Mouse (Mus musculus) CH12.LX (cell line): ENCODE data around the gene Cnp. TPM values are rescaled to one million over a fixed set of nuclear protein-coding genes. Genes with fewer than 3 reads are reported as not detected.
A peak's percentile ranks its signal among the peaks of the same experiment; 100 is the strongest.

Experiments
- DNase-seq: peaks from one replicate; pipeline ENCODE4 v3.0.0-alpha.2; 2013; ENCODE audit errors: extremely low read depth
- H3K27ac ChIP-seq: 2 replicates; pipeline ENCODE4 v1.5.1; 2012; ENCODE audit warnings: low read depth, mild to moderate bottlenecking, control low read depth, moderate library complexity; ENCODE audit not compliant: insufficient read depth
- H3K27me3 ChIP-seq: replicated peaks from 2 replicates; pipeline ENCODE3; 2012; ENCODE audit warnings: inconsistent platforms
- H3K36me3 ChIP-seq, 2 experiments: replicated peaks in 1 of 2; 2 replicates each; pipeline versions ENCODE3 to v1.6.1; 2012; ENCODE audit warnings: inconsistent platforms in 1 of 2, low read length in 1 of 2, mild to moderate bottlenecking in 1 of 2, mixed read lengths in 1 of 2, moderate library complexity in 1 of 2; ENCODE audit not compliant: control insufficient read depth in 1 of 2, insufficient read depth in 1 of 2
- H3K4me1 ChIP-seq, 2 experiments: 2 replicates each; pipeline ENCODE4 v1.6.1; 2012; ENCODE audit warnings: inconsistent platforms in 1 of 2, moderate library complexity in 1 of 2; ENCODE audit not compliant: insufficient read depth in 2 of 2, control insufficient read depth in 1 of 2
- H3K4me2 ChIP-seq: 2 replicates; pipeline ENCODE4 v1.6.1; 2012; ENCODE audit warnings: low read depth, mild to moderate bottlenecking, control low read depth; ENCODE audit not compliant: poor library complexity, insufficient read depth, severe bottlenecking
- H3K4me3 ChIP-seq, 3 experiments: fragments of 150-350 bp in 1 of 3; sonication (generic) in 1 of 3; replicated peaks in 1 of 3; 2 replicates each; pipeline versions ENCODE3 to v1.5.1; 2011 to 2012; ENCODE audit warnings: low read depth in 2 of 3, low read length in 2 of 3, mild to moderate bottlenecking in 2 of 3, moderate library complexity in 2 of 3, control low read depth in 1 of 3, improper control_type of control experiment in 1 of 3, inconsistent platforms in 1 of 3, mixed read lengths in 1 of 3; ENCODE audit not compliant: poor library complexity in 1 of 3
- H3K79me2 ChIP-seq: replicated peaks from 2 replicates; pipeline ENCODE4 v1.6.1; 2012; ENCODE audit warnings: mild to moderate bottlenecking, moderate library complexity; ENCODE audit not compliant: control insufficient read depth, poor library complexity, insufficient read depth, severe bottlenecking; ENCODE audit errors: extremely low read depth
- H3K9ac ChIP-seq: 2 replicates; pipeline ENCODE4 v1.6.1; 2012; ENCODE audit warnings: low read depth, mild to moderate bottlenecking, control low read depth, moderate library complexity; ENCODE audit not compliant: insufficient read depth
- H3K9me3 ChIP-seq: replicated peaks from 2 replicates; pipeline ENCODE3; 2012; ENCODE audit warnings: low read length, inconsistent platforms, mixed read lengths
- BHLHE40 ChIP-seq: IDR thresholded peaks from 2 replicates; pipeline ENCODE4 v1.6.1; 2011; ENCODE audit warnings: mild to moderate bottlenecking, low read depth, low read length, improper control_type of control experiment
- CHD1 ChIP-seq: IDR thresholded peaks from 2 replicates; pipeline ENCODE4 v1.6.1; 2012; ENCODE audit warnings: low read depth, low read length, improper control_type of control experiment, inconsistent platforms
- CHD2 ChIP-seq: IDR thresholded peaks from 2 replicates; pipeline ENCODE4 v1.6.1; 2011; ENCODE audit warnings: low read length, improper control_type of control experiment
- CTCF ChIP-seq, 2 experiments: IDR thresholded peaks in 1 of 2; conservative IDR thresholded peaks in 1 of 2; 2 replicates each; pipeline ENCODE4 v1.5.1; 2011 to 2012; ENCODE audit warnings: low read depth in 2 of 2, low read length in 2 of 2, improper control_type of control experiment in 1 of 2, inconsistent platforms in 1 of 2, mild to moderate bottlenecking in 1 of 2, moderate library complexity in 1 of 2
- E2F4 ChIP-seq: IDR thresholded peaks from 2 replicates; pipeline ENCODE4 v1.6.1; 2011; ENCODE audit warnings: low read depth, low read length, improper control_type of control experiment; ENCODE audit not compliant: insufficient replicate concordance
- ELF1 ChIP-seq: IDR thresholded peaks from 2 replicates; pipeline ENCODE4 v1.6.1; 2014; ENCODE audit warnings: low read depth, mild to moderate bottlenecking, inconsistent platforms, low read length, improper control_type of control experiment
- EP300 ChIP-seq: IDR thresholded peaks from 2 replicates; pipeline ENCODE4 v1.6.1; 2011; ENCODE audit warnings: low read length, improper control_type of control experiment
- ETS1 ChIP-seq: conservative IDR thresholded peaks from 2 replicates; pipeline ENCODE4 v1.6.1; 2012; ENCODE audit warnings: low read depth, mild to moderate bottlenecking, inconsistent platforms, low read length, improper control_type of control experiment, moderate library complexity
- GABPA ChIP-seq: IDR thresholded peaks from 2 replicates; pipeline ENCODE4 v1.6.1; 2012; ENCODE audit warnings: low read depth, low read length, improper control_type of control experiment, inconsistent platforms; ENCODE audit not compliant: insufficient replicate concordance
- HCFC1 ChIP-seq: IDR thresholded peaks from 2 replicates; pipeline ENCODE4 v1.6.1; 2012; ENCODE audit warnings: low read depth, mild to moderate bottlenecking, inconsistent platforms, low read length, improper control_type of control experiment
- IRF4 ChIP-seq: IDR thresholded peaks from 2 replicates; pipeline ENCODE4 v1.6.1; 2014; ENCODE audit warnings: low read depth, mild to moderate bottlenecking, inconsistent platforms, low read length, improper control_type of control experiment
- JUN ChIP-seq: IDR thresholded peaks from 2 replicates; pipeline ENCODE4 v1.6.1; 2011; ENCODE audit warnings: low read depth, mild to moderate bottlenecking, low read length, improper control_type of control experiment, moderate library complexity; ENCODE audit not compliant: insufficient read depth
- JUND ChIP-seq: conservative IDR thresholded peaks from 2 replicates; pipeline ENCODE4 v1.6.1; 2011; ENCODE audit warnings: low read depth, low read length, improper control_type of control experiment
- KAT2A ChIP-seq: IDR thresholded peaks from 2 replicates; pipeline ENCODE4 v1.6.1; 2012; ENCODE audit warnings: low read length, improper control_type of control experiment, inconsistent platforms; ENCODE audit not compliant: insufficient replicate concordance
- MAFK ChIP-seq: IDR thresholded peaks from 2 replicates; pipeline ENCODE4 v1.6.1; 2011; ENCODE audit warnings: low read length, improper control_type of control experiment; ENCODE audit not compliant: insufficient replicate concordance
- MAX ChIP-seq: IDR thresholded peaks from 2 replicates; pipeline ENCODE4 v1.6.1; 2011; ENCODE audit warnings: low read length, improper control_type of control experiment
- MAZ ChIP-seq: IDR thresholded peaks from 2 replicates; pipeline ENCODE4 v1.6.1; 2012; ENCODE audit warnings: low read depth, mild to moderate bottlenecking, inconsistent platforms, low read length, improper control_type of control experiment, moderate library complexity
- MEF2A ChIP-seq: IDR thresholded peaks from 2 replicates; pipeline ENCODE4 v1.6.1; 2014; ENCODE audit warnings: low read depth, mild to moderate bottlenecking, inconsistent platforms, low read length, improper control_type of control experiment, borderline replicate concordance
- MXI1 ChIP-seq: IDR thresholded peaks from 2 replicates; pipeline ENCODE4 v1.6.1; 2011; ENCODE audit warnings: mild to moderate bottlenecking, low read depth, low read length, improper control_type of control experiment
- MYC ChIP-seq: IDR thresholded peaks from 2 replicates; pipeline ENCODE4 v1.6.1; 2011; ENCODE audit warnings: low read depth, mild to moderate bottlenecking, improper control_type of control experiment, low read length
- NELFE ChIP-seq: IDR thresholded peaks from 2 replicates; pipeline ENCODE4 v1.6.1; 2011; ENCODE audit warnings: low read depth, low read length, improper control_type of control experiment
- NRF1 ChIP-seq: IDR thresholded peaks from 2 replicates; pipeline ENCODE4 v1.6.1; 2014; ENCODE audit warnings: low read depth, mild to moderate bottlenecking, inconsistent platforms, low read length, improper control_type of control experiment, moderate library complexity
- PAX5 ChIP-seq: IDR thresholded peaks from 2 replicates; pipeline ENCODE4 v1.6.1; 2012; ENCODE audit warnings: low read length, inconsistent platforms, mixed read lengths
- POLR2A ChIP-seq: IDR thresholded peaks from 2 replicates; pipeline ENCODE4 v1.6.1; 2011; ENCODE audit warnings: low read depth, mild to moderate bottlenecking, improper control_type of control experiment, low read length
- POLR2AphosphoS2 ChIP-seq: IDR thresholded peaks from 2 replicates; pipeline ENCODE4 v1.6.1; 2011; ENCODE audit warnings: low read depth, low read length, improper control_type of control experiment
- RAD21 ChIP-seq: IDR thresholded peaks from 2 replicates; pipeline ENCODE4 v1.6.1; 2011; ENCODE audit warnings: low read depth, mild to moderate bottlenecking, low read length, improper control_type of control experiment, moderate library complexity
- RCOR1 ChIP-seq: conservative IDR thresholded peaks from 2 replicates; pipeline ENCODE4 v1.6.1; 2012; ENCODE audit warnings: low read depth, mild to moderate bottlenecking, inconsistent platforms, low read length, improper control_type of control experiment
- SIN3A ChIP-seq: IDR thresholded peaks from 2 replicates; pipeline ENCODE4 v1.6.1; 2012; ENCODE audit warnings: low read length, improper control_type of control experiment, inconsistent platforms
- SMC3 ChIP-seq: IDR thresholded peaks from 2 replicates; pipeline ENCODE4 v1.6.1; 2011; ENCODE audit warnings: low read depth, low read length, improper control_type of control experiment
- TBP ChIP-seq: conservative IDR thresholded peaks from 2 replicates; pipeline ENCODE4 v1.6.1; 2011; ENCODE audit warnings: low read depth, low read length, improper control_type of control experiment
- TCF12 ChIP-seq: IDR thresholded peaks from 2 replicates; pipeline ENCODE4 v1.6.1; 2014; ENCODE audit warnings: low read depth, mild to moderate bottlenecking, inconsistent platforms, low read length, improper control_type of control experiment
- UBTF ChIP-seq: IDR thresholded peaks from 2 replicates; pipeline ENCODE4 v1.6.1; 2012; ENCODE audit warnings: low read depth, mild to moderate bottlenecking, inconsistent platforms, low read length, improper control_type of control experiment, moderate library complexity
- USF1 ChIP-seq: IDR thresholded peaks from 2 replicates; pipeline ENCODE4 v1.6.1; 2014; ENCODE audit warnings: low read depth, mild to moderate bottlenecking, inconsistent platforms, low read length, improper control_type of control experiment
- USF2 ChIP-seq: conservative IDR thresholded peaks from 2 replicates; pipeline ENCODE4 v1.6.1; 2011; ENCODE audit warnings: low read depth, low read length, improper control_type of control experiment
- ZC3H11A ChIP-seq: IDR thresholded peaks from 2 replicates; pipeline ENCODE4 v1.6.1; 2012; ENCODE audit warnings: low read depth, mild to moderate bottlenecking, inconsistent platforms, low read length, improper control_type of control experiment
- ZKSCAN1 ChIP-seq: IDR thresholded peaks from 2 replicates; pipeline ENCODE4 v1.6.1; 2012; ENCODE audit warnings: low read depth, inconsistent platforms, low read length, improper control_type of control experiment, borderline replicate concordance
- ZMIZ1 ChIP-seq: IDR thresholded peaks from 2 replicates; pipeline ENCODE4 v1.6.1; 2012; ENCODE audit warnings: low read depth, mild to moderate bottlenecking, inconsistent platforms, low read length, improper control_type of control experiment
- ZNF384 ChIP-seq: IDR thresholded peaks from 2 replicates; pipeline ENCODE4 v1.6.1; 2012; ENCODE audit warnings: low read depth, low read length, improper control_type of control experiment, inconsistent platforms
- dilution Hi-C: fragments of 300-500 bp; cut with MboI; formaldehyde crosslinking; loops from 2 replicates; pipeline ENCODE4 v1.14.3; 2020; ENCODE audit warnings: low sequenced_read_pairs; ENCODE audit not compliant: extremely low pct_unique_long_range_greater_than_20kb, extremely low pct_ligation_motif_present
- in situ Hi-C: fragments of 300-500 bp; cut with MboI; formaldehyde crosslinking; loops from 3 replicates; pipeline ENCODE4 v1.14.3; 2019; ENCODE audit warnings: low sequenced_read_pairs, low pct_ligation_motif_present, low pct_unique_long_range_greater_than_20kb, mixed read lengths
- polyA plus RNA-seq: library from polyadenylated mRNA; unstranded; fragments of >175 nt; gene quantifications from 2 replicates; pipeline ENCODE4 v1.2.1, GENCODE M21; 2012; ENCODE audit warnings: low read depth; ENCODE audit not compliant: insufficient read length
- total RNA-seq, 2 experiments: library from RNA; depleted of rRNA; stranded (reverse); fragments of 300-350 nt in 1 of 2; fragments of >200 nt in 1 of 2; gene quantifications; 2 replicates each; pipeline ENCODE4 v1.2.3; 2012 to 2014

The Cnp gene
- total and polyA plus RNA-seq, 3 experiments: 77.7 to 87.8 (median 80.2) TPM

DNA sequence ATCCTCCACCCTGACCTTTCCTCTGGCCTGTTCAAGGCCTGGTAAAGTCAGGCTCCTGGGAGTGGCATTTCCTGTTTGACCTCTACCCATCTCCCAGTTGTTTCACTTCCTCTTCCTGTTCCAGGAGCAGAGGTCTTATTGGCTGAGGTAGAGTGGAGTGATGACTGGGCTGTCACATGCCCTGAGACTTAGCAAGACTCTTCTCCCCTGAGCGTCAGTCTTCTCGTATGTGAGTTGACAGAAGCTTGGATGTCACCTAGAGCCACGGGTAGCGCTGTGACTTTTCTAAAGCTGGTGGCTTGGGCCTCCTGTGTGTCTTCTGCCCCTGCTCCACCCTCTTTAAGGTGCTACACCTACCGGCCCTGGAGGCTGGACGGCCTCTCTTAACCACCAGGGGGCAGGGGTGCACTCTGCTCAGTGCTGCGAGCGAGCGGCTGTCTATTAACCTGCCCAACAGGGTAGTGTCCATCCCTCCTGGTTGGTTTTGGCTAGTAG, 52.0 kb downstream of the Cnp start:
- peak; percentile 98 for DNase-seq
- TF ChIP-seq ZKSCAN1 (no peak), NELFE (peak; percentile 90), MEF2A (peak; percentile 67; the same call in 1 of the 2 replicates), SIN3A (peak; percentile 89), POLR2A (peak; percentile 96), NRF1 (no peak), RAD21 (peak; percentile 82), ZNF384 (no peak), EP300 (peak; percentile 87), TCF12 (peak; percentile 93), RCOR1 (peak; percentile 84; the same call in 1 of the 2 replicates), USF2 (peak; percentile 88), USF1 (peak; percentile 91), JUND (peak; percentile 57; the same call in 1 of the 2 replicates), CTCF (conservative IDR thresholded peaks at IDR 0.05 in 1 of 2, IDR thresholded peaks at IDR 0.05 in 1 of 2; ENCODE audit: low read depth in 2 of 2, low read length in 2 of 2) (peak; percentile 61 to 99), GABPA (no peak), ELF1 (peak; percentile 98), E2F4 (0 out of 2 replicates have a peak, but pooled peaks have one; percentile 29), HCFC1 (peak; percentile 78), MAX (peak; percentile 92), MAZ (no peak), MAFK (no peak), UBTF (no peak), SMC3 (peak; percentile 95), CHD2 (peak; percentile 83), ZMIZ1 (peak; percentile 83), POLR2AphosphoS2 (peak; percentile 78; the same call in 1 of the 2 replicates), KAT2A (peak; percentile 82; the same call in 1 of the 2 replicates), MYC (peak; percentile 94), BHLHE40 (peak; percentile 77), ETS1 (peak; percentile 67; the same call in 1 of the 2 replicates), TBP (peak; percentile 95), ZC3H11A (peak; percentile 36; the same call in 1 of the 2 replicates), JUN (peak; percentile 36), MXI1 (peak; percentile 77; the same call in 1 of the 2 replicates), IRF4 (peak; percentile 96), PAX5 (no peak), CHD1 (no peak)

More for the DNA sequence above, 52.0 kb downstream of the Cnp start:
- Histone ChIP-seq H3K79me2 (peaks cover 2% of the 10 kb centered on the region; the same call in 1 of the 2 replicates), H3K4me2 (peak overlapping the region; percentile 60), H3K9me3 (no peaks in the 10 kb centered on the region), H3K27ac (peak overlapping the region; percentile 88), H3K36me3 (peaks cover 22 to 37% of the 10 kb centered on the region in 2 experiments), H3K27me3 (peaks cover 5% of the 10 kb centered on the region), H3K4me3 (peak overlapping the region in 2 of 3 experiments; percentile 4 to 36), H3K9ac (peak overlapping the region; percentile 23), H3K4me1 (peaks cover 30 to 69% of the 10 kb centered on the region in 2 experiments)
- dilution Hi-C loops: no loop called here
- in situ Hi-C loops: loop anchor here (5.0 kb wide), 1 partner anchor 71 kb away; no protein-coding TSS in a partner anchor
